Mouse (Mus musculus) midbrain, embryonic 14.5 days (tissue): Measurements from ENCODE around the gene Creb3. TPM values are rescaled to one million over a fixed set of nuclear protein-coding genes. Genes with fewer than 3 reads are reported as not detected.

ENCODE experiments used
- polyA plus RNA-seq: library from polyadenylated mRNA; unstranded; fragments of >200 nt; fragmentation: Nextera tagmentation; extraction: Ambion mirVana; gene quantifications from 2 replicates; pipeline ENCODE4 v1.2.1, GENCODE M21; 2014

Gene Creb3
- polyA plus RNA-seq, 1 experiment from 2014 or later: 80.9 TPM

Other genes starting within 250 kb of the Creb3 start
- 68.1 and 106 TPM in 2 replicates for gene Rusc2, start 180.4 kb upstream of the Creb3 start, polyA plus RNA-seq
- 0.46 and 0.76 TPM in 2 replicates for gene Fam166b, start 133.2 kb upstream of the Creb3 start, polyA plus RNA-seq
- gene Tesk1, start 120.4 kb upstream of the Creb3 start, polyA plus RNA-seq: 20.9 and 21.2 TPM in 2 replicates
- 7.9 and 12.9 TPM in 2 replicates for gene Cd72, start 107.7 kb upstream of the Creb3 start, polyA plus RNA-seq
- gene Sit1, start 78.6 kb upstream of the Creb3 start, polyA plus RNA-seq: not detected in 2 replicates
- 68.1 and 80.6 TPM in 2 replicates for gene Ccdc107, start 69.4 kb upstream of the Creb3 start, polyA plus RNA-seq
- 5.0 and 6.0 TPM in 2 replicates for gene Arhgef39, start 62.6 kb upstream of the Creb3 start, polyA plus RNA-seq
- 0.30 TPM in 1 of 2 replicates, not detected in the other for gene Car9, start 55.4 kb upstream of the Creb3 start, polyA plus RNA-seq
- gene Tpm2, start 38.6 kb upstream of the Creb3 start, polyA plus RNA-seq: 3.6 and 10.8 TPM in 2 replicates
- gene Tln1, start 359 bp downstream of the Creb3 start, polyA plus RNA-seq: 60.3 and 65.5 TPM in 2 replicates
- gene Rgp1, start 16.4 kb downstream of the Creb3 start, polyA plus RNA-seq: 27.2 and 28.5 TPM in 2 replicates
- 50.5 and 53.4 TPM in 2 replicates for gene Gba2, start 16.5 kb downstream of the Creb3 start, polyA plus RNA-seq
- 2.1 TPM in 2 replicates for gene Msmp, start 22.2 kb downstream of the Creb3 start, polyA plus RNA-seq
- 15.1 and 16.2 TPM in 2 replicates for gene Npr2, start 69.6 kb downstream of the Creb3 start, polyA plus RNA-seq
- gene Spag8, start 91.3 kb downstream of the Creb3 start, polyA plus RNA-seq: 5.1 and 5.8 TPM in 2 replicates
- gene Hint2, start 94.1 kb downstream of the Creb3 start, polyA plus RNA-seq: 68.8 and 81.3 TPM in 2 replicates
- gene Tmem8b, start 106.6 kb downstream of the Creb3 start, polyA plus RNA-seq: 11.2 and 13.3 TPM in 2 replicates
- 2.7 and 2.9 TPM in 2 replicates for gene Fam221b, start 106.8 kb downstream of the Creb3 start, polyA plus RNA-seq
- gene Olfr70, start 138.5 kb downstream of the Creb3 start, polyA plus RNA-seq: not detected in 2 replicates
- 0.16 TPM in 1 of 2 replicates, not detected in the other for gene Olfr71, start 147.9 kb downstream of the Creb3 start, polyA plus RNA-seq
- 0.20 and 0.30 TPM in 2 replicates for gene Hrct1, start 164.9 kb downstream of the Creb3 start, polyA plus RNA-seq
- gene Spaar, start 167.7 kb downstream of the Creb3 start, polyA plus RNA-seq: not detected in 2 replicates
- not detected in 2 replicates for gene Olfr159, start 208.7 kb downstream of the Creb3 start, polyA plus RNA-seq